Mouse (Mus musculus) MEL-GATA-1-ER (cell line): ENCODE measurements around the gene Klf12.

Experiments
- DNase-seq: peaks from one replicate; pipeline ENCODE4 v3.0.0-alpha.2; 2012; ENCODE audit warnings: low read depth; ENCODE audit errors: extremely low read depth

Gene Klf12

GRCm38 (mm10) chr14:100284119-100284860 is at the start of gene Klf12:
Gene Klf12, minus strand, starts transcription at chr14:100284679.
- no peak for DNase-seq

GRCm38 (mm10) chr14:100333369-100333768 is 48.9 kb upstream of the Klf12 start:
- DNase-seq = no peak

DNA sequence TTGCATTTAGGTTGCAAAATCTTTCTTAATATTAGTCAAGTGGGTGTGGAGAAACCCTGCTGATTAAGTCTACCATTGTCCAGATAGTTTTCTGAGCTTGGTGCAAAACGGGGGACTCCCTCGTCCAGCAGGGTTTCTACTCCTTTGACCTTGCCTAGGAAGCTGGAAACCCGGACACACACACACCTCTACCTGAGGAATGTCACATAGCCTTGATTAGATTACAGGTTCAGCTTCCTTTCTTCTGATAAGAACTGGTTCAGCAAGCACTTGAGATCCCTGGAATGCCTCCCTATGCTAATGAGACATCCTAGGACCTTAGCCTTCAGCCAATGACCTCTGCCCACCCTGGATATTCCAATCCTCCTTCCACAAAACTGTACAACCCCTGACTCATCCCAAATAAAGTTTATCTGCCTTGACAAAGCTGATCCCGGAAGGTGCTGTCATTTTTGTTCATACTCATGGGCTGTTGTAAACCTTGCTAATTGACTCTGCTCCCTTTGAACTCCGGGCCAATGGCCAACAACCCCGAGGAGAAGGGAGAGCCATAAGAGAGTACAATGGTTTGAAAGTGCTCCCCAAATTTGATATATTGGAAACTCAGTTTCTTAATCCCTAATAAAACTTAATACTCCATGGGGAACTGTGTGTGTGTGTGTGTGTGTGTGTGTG is 44.3 kb upstream of the Klf12 start:
- DNase-seq = no peak

GRCm38 (mm10) chr14:100324303-100324702 is 39.8 kb upstream of the Klf12 start:
- no peak for DNase-seq

- DNase-seq = peak; percentile 52
These were observed 37.5 kb upstream of the Klf12 start for GRCm38 (mm10) chr14:100322012-100322411.

- peak; percentile 55 for DNase-seq
These were observed 32.3 kb upstream of the Klf12 start for GRCm38 (mm10) chr14:100316780-100317179.

- no peak for DNase-seq
These were observed 29.6 kb upstream of the Klf12 start for GRCm38 (mm10) chr14:100314099-100314498.

DNA sequence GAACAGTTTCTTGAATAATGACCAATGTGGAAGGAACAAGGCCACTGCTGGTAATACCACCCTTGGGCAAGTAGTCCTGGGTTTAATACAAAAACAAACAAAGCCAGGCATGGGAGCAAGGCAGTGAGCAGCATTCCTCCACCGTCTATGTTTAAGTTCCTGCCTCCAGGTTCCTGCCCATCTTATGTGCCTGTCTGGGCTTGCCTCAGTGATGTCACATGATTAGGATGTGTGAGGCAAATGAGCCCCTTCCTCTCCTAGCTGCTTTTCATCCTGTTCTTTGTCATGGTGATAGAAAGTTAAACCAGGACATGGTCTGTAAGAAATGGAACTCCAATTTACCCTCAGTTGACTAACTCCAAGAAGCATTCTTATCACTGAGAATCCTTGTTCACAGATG is 16.4 kb upstream of the Klf12 start:
- no peak for DNase-seq

DNA sequence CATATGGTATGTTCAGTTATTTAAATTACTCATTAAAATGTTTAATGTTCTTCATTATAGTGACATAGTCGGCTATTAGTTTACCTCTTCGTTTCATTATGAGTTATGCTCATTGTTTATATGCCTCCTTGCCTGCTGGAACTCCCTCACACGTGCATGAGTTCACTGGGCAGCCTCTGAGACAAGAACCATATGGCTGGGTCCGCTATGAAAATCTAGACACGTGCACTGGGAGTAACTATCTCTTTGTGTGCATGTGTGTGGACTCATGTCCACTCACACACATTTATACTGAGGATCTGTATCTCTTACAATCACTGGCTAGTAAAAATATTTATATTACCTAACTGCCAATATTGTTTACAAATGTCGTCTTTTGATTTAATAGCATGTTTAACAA is 14.4 kb upstream of the Klf12 start:
- DNase-seq = no peak

DNA sequence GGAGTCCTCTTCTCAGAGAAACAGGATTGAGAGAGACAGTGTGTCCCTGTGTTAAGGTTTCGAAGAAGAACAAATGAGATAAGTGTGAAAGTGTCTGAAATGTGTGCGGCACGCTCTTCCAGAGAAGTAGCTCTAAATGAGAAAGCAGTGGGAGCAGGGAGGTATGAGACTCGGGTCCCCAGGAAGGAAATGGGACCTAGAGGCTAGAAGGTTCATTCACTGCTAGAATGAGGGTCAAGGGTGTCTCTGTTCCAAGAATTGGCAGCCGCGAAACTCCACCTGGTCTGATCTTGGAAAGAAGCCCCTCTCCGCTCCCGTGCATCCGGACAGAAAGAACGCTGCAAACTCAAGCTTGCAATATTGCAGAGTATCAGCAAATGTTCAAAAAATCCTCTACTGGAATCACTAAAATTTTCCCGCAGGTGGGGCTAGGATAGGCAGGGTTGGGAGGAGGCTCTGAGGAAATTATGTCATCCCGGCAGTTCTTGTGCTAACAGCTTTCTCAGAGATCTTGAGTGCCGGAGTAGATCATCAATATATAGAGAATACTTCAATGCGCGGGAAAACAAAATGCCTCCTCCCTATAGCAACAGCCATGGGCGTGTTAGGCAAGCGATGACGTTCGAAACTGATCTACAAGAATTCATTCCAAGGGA is 2.2 kb upstream of the Klf12 start:
- DNase-seq = no peak

- DNase-seq = no peak
These were observed 1.4 kb upstream of the Klf12 start for GRCm38 (mm10) chr14:100285656-100286585.

- no peak for DNase-seq
These were observed 579 bp upstream of the Klf12 start for GRCm38 (mm10) chr14:100284861-100285655.

- DNase-seq = no peak
These were observed 914 bp downstream of the Klf12 start for GRCm38 (mm10) chr14:100283411-100284118.

GRCm38 (mm10) chr14:100282651-100283050 is 1.8 kb downstream of the Klf12 start:
- no peak for DNase-seq

DNA sequence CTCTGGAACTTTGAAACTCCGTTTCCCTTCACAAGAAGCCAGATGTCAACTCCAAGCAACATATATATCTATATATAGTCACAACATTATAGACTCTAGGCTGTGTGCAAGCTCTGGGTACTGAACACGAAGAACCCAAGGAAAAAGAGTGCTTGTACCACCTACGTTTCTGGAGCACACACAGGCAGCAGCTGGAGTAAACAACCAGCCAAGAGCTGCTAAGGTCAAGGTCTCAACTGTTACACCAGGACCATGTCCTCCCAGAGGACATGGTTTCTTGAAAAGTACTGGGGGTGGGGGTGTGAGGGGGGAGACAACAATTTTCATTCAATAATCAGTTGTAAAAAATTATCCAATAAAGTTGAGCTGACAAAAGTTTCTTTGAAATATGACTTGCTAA is 2.7 kb downstream of the Klf12 start:
- DNase-seq = no peak

DNA sequence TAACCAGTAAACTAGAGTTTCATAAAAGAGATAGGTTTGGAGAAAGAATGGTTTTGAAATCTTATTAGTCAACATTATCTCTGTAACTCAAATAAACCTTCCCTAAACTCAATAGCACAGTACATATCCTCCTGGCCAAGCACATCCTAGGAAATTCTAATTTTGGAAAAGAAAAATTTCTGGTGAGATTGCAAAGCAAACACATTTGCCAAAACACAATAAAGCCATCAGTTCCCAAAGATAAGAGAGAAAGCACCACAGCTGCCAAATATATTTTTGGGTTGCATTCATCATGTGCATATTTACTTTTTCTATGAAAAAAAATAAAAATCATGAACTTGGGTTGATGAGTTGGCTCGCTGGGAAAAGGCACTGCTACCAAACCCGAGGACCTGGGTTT is 10.3 kb downstream of the Klf12 start:
- DNase-seq = no peak

- DNase-seq = no peak
These were observed 23.9 kb downstream of the Klf12 start for GRCm38 (mm10) chr14:100260531-100260930.

- no peak for DNase-seq
These were observed 41.4 kb downstream of the Klf12 start for GRCm38 (mm10) chr14:100243046-100243445.

DNA sequence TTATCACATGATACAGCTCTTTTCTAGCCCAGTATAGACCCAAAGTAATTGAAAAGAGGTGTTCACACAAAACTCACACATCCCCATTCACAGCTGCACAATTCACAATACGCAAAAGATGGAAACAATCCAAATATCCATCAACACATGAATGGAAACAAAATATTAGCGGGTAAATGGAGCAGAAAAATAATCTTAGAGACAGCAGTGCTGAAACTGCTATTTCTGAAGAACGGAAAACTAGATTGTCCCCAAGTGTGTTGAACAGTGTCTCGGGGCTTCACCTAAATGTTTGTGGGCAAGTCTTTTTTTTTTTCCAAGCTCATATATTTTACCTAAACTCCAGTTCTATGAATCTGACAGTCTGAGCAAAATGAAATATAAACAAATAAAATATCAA is 44.6 kb downstream of the Klf12 start:
- DNase-seq = no peak

DNA sequence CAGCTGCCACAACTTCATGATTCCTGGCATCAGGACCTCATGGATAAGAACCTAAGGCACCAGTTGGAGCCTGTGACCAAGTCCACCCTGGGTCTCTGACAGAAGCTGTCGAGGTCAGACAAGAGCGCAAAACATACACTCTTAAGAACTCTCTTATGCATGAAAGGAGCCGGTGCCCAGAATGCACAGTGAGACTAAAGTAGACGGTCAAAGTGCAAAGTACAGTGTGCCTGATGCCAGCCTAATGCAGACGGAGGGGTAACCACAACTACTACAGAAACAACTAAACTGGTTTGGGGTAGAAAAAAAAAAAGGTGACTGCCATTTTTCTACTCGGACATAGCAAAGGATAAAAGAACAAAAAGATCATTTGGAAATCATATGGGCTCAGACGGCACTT is 47.7 kb downstream of the Klf12 start:
- DNase-seq = no peak
